Mouse (Mus musculus) brain, embryonic 14.5 days (tissue): Measurements from ENCODE around the gene Csrp2.

Experiments used
- CTCF ChIP-seq: fragments of 200-500 bp; IDR thresholded peaks from 2 replicates; pipeline ENCODE4 v1.5.1; 2012; ENCODE audit warnings: inconsistent platforms, mild to moderate bottlenecking, moderate library complexity, borderline replicate concordance; ENCODE audit not compliant: insufficient read depth, insufficient read length; ENCODE audit errors: extremely low read depth
- POLR2A ChIP-seq: fragments of 200-500 bp; IDR thresholded peaks from 2 replicates; pipeline ENCODE4 v1.6.1; 2012; ENCODE audit warnings: mild to moderate bottlenecking, inconsistent platforms, borderline replicate concordance; ENCODE audit not compliant: poor library complexity, insufficient read depth, insufficient read length, severe bottlenecking; ENCODE audit errors: extremely low read depth

DNA sequence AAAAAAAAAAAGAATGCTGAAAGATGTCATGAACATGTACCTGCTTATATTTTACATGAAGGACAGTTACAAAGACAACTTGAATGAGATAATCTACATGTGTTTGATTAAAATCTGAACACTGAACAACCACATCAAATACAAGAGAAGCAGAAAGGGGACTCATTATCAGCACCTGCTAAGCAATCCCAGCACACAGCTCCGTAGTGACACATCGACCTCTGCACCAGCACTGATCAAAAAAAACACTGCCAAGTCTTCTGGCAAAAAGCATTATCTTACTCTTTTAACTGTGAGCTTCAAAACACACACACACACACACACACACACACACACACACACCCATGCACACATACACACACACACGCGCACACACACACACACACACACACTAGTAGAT is 32.2 kb downstream of the Csrp2 start:
- TF ChIP-seq POLR2A (no peak), CTCF (no peak)
